Mouse (Mus musculus) heart, embryonic 16.5 days (tissue): ENCODE results near the gene Gab2. TPM values are rescaled to one million over a fixed set of nuclear protein-coding genes. Genes with fewer than 3 reads are reported as not detected.

Experiments
- ATAC-seq: fragments of 200-750 bp; cut with Nextera tagmentation; replicated peaks from 2 replicates; pipeline ENCODE4 v1.8.0; 2017; ENCODE audit warnings: moderate number of reproducible peaks; ENCODE audit not compliant: insufficient read depth, low FRiP score; ENCODE audit errors: extremely low read depth
- H3K27ac ChIP-seq: fragments of 300-500 bp; sonication (generic); 2 replicates; pipeline ENCODE4 v1.5.1; 2014; ENCODE audit warnings: mild to moderate bottlenecking, low read length, control low read depth, moderate library complexity
- H3K27me3 ChIP-seq: fragments of 300-500 bp; sonication (generic); 2 replicates; pipeline ENCODE4 v1.6.1; 2014; ENCODE audit warnings: low read length, mixed read lengths; ENCODE audit not compliant: control insufficient read depth, insufficient read depth
- H3K36me3 ChIP-seq: fragments of 300-500 bp; sonication (generic); 2 replicates; pipeline ENCODE4 v1.6.1; 2014; ENCODE audit not compliant: control insufficient read depth, insufficient read depth
- H3K4me1 ChIP-seq: fragments of 300-500 bp; sonication (generic); 2 replicates; pipeline ENCODE4 v1.6.1; 2014; ENCODE audit warnings: low read length, mixed read lengths; ENCODE audit not compliant: control insufficient read depth, insufficient read depth
- H3K4me2 ChIP-seq: fragments of 300-500 bp; sonication (generic); 2 replicates; pipeline ENCODE4 v1.6.1; 2014; ENCODE audit warnings: low read depth, mild to moderate bottlenecking, control low read depth, low read length
- H3K4me3 ChIP-seq: fragments of 300-500 bp; sonication (generic); 2 replicates; pipeline ENCODE4 v1.5.1; 2014; ENCODE audit warnings: mild to moderate bottlenecking, control low read depth, low read length
- H3K9ac ChIP-seq: fragments of 300-500 bp; sonication (generic); 2 replicates; pipeline ENCODE4 v1.6.1; 2014; ENCODE audit warnings: low read length, control low read depth
- H3K9me3 ChIP-seq: fragments of 300-500 bp; sonication (generic); replicated peaks from 2 replicates; pipeline ENCODE4 v1.6.1; 2016; ENCODE audit warnings: low read length; ENCODE audit not compliant: control insufficient read depth
- WGBS: fragments of 180-500 bp; shearing (Covaris S2); extraction: QIAGEN DNeasy Blood & Tissue Kit; methylation state at CpG from one replicate; pipeline ENCODE4 v1.1.7; 2014; 5-methylcytosine and 5-hydroxymethylcytosine counted together
- polyA plus RNA-seq: library from polyadenylated mRNA; unstranded; fragments of >200 nt; fragmentation: Nextera tagmentation; extraction: Ambion mirVana; gene quantifications from 2 replicates; pipeline ENCODE4 v1.2.1, GENCODE M21; 2015

Gab2 gene
- polyA plus RNA-seq, 1 experiment from 2014 or later = 6.6 TPM

DNA sequence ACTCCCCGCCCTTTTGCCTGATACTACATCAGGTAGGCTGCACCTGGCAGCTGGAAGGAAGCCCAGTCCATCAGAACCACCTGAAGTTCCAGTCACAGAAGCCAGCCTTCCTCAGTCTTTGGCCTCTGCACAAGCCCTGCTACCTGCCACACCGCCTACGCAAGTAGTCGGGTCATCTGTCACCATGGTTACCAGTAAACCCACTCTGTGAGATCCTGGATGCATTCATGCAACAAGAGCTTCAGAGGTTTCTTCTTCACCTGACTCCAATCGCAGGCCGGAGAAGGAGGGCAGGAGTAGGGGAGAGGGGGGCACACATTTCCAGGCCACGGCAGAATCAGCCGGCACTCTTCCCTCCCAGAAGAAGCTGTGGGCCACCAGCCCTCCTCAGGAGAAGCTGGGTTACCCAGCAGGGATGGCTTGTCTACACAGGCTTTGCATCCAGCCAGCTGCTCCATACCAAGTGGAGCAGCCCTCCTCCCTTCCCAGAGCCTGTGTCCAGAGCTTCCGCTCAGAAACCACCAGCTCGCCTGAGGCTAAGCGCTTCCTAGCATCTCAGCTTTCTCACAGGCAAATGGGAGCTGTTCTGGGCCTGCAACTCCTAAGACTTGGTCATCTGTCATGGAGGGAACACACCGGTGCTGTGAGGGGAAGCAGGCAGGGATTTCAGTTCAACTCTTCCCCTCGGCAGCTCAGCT is 247.7 kb downstream of the Gab2 start:
- Histone ChIP-seq H3K4me3 (no peak overlapping the region), H3K4me1 (peaks cover 11% of the 10 kb centered on the region), H3K36me3 (no peaks in the 10 kb centered on the region), H3K4me2 (no peak overlapping the region), H3K9ac (no peak overlapping the region), H3K9me3 (no peaks in the 10 kb centered on the region), H3K27me3 (peaks cover 31% of the 10 kb centered on the region), H3K27ac (no peak overlapping the region)
- no peak for ATAC-seq
- 85% methylated on average over 13 of the region's 13 CpGs for WGBS

DNA sequence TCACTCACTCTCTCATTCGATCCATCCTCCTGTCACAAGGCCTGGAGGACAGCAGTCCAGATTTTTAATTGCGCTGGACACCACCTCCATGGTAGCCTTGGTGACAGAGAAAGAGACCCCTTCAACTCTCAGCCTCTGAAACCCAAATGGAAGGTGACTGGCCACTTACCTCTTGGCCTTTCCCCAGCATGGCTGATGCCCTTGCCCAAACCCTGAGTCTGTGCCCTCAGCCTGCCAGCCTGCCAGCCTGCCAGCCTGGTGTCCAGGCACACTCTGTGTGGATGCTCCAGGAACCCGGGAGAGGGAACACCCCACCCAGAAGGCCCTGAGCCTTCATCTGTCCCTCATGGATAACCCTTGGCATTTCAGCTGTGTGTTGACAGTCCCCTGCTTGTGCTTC is 248.3 kb downstream of the Gab2 start:
- H3K9ac ChIP-seq = no peak overlapping the region
- no peak overlapping the region for H3K4me2 ChIP-seq
- no peak for ATAC-seq
- no peak overlapping the region for H3K27ac ChIP-seq
- no peaks in the 10 kb centered on the region for H3K9me3 ChIP-seq
- H3K36me3 ChIP-seq = no peaks in the 10 kb centered on the region
- H3K4me1 ChIP-seq = peaks cover 11% of the 10 kb centered on the region
- H3K27me3 ChIP-seq = peaks cover 25% of the 10 kb centered on the region
- 79% methylated on average over 3 of the region's 3 CpGs for WGBS
- no peak overlapping the region for H3K4me3 ChIP-seq

DNA sequence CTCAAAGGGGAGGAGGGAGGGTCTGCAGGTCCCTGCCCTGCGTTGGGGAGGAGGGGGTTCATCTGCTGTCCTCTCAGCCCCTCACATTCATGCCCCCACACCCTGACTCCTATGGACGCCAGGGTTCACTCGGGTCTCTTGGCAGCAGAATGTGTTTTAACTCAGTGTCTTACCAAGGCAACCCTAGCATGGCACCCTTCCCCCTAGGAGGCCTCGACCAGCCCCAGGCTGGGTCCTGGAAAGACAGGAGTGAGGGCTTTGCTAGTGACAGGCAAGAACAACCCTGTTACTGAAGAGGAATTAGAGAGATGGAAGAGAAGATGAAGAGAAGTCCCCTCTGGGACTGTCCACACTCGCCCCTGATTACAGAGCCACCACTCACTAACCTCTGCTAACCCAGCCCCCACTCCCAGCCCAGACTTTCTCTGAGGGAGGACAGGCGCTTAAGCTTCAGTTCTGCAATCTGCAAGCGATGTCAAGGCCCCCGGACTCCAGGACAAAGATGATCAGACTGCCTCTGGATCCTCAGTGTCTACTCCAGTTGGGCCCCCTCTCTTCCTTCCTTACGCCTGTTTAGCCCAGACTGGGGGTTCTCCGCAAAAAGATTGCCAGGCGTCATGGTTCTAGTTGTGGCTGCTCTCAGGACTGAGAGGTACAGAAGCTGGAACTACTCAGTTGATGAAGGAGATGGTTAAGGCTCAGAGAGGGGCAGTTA is 249.7 kb downstream of the Gab2 start:
- Histone ChIP-seq H3K4me2 (peak overlapping the region; percentile 91), H3K27ac (no peak overlapping the region), H3K27me3 (peaks cover 11% of the 10 kb centered on the region), H3K36me3 (no peaks in the 10 kb centered on the region), H3K4me1 (peaks cover 8% of the 10 kb centered on the region), H3K9me3 (no peaks in the 10 kb centered on the region), H3K4me3 (peak overlapping the region; percentile 89), H3K9ac (peak overlapping the region; percentile 80)
- 55% methylated on average over 11 of the region's 11 CpGs for WGBS
- no peak for ATAC-seq

GRCm38 (mm10) chr7:97331726-97332666 is 250.6 kb downstream of the Gab2 start, which contains the start of the genes Usp35 and Kctd21:
Usp35 (minus strand) TSS chr7:97332020.
Kctd21 (plus strand) TSS chr7:97332327.
- Histone ChIP-seq H3K4me3 (peak within 1 kb of the TSS; percentile 89), H3K4me1 (peaks cover 8% of the 10 kb centered on the region), H3K9ac (peak within 1 kb of the TSS; percentile 86), H3K27ac (0 out of 2 replicates have a peak within 1 kb of the TSS, but pooled peaks have one; percentile 4), H3K27me3 (peaks cover 2% of the 10 kb centered on the region; the same call in 1 of the 2 replicates), H3K9me3 (no peaks in the 10 kb centered on the region), H3K36me3 (no peaks in the 10 kb centered on the region), H3K4me2 (peak within 1 kb of the TSS; percentile 91)
- WGBS = under 1% methylated on average over 65 of the region's 68 CpGs
- peak; percentile 99 for ATAC-seq

DNA sequence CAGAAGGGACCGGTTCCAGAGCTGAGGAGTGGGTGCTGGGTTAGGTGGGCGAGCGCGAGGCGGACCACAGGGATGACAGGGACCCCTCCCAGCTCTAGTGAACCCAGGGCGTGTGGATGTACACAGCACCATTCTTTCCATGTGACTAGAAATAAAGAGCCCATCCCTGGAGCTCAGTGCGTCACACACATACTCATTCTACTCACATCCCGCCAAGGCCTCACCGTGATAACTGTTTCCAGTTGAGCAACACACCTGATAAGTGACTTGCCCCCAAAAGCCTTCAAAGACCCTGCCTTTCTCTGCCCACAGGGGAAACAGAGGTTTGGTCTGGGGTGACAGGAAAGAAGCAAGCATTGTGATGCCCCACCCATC is 251.3 kb downstream of the Gab2 start:
- H3K4me2 ChIP-seq = peak overlapping the region; percentile 85
- peaks cover 8% of the 10 kb centered on the region for H3K4me1 ChIP-seq
- H3K9me3 ChIP-seq = no peaks in the 10 kb centered on the region
- H3K4me3 ChIP-seq = peak overlapping the region; percentile 89
- H3K27ac ChIP-seq = no peak overlapping the region
- ATAC-seq = no peak
- no peaks in the 10 kb centered on the region for H3K36me3 ChIP-seq
- H3K9ac ChIP-seq = peak overlapping the region; percentile 86
- H3K27me3 ChIP-seq = no peaks in the 10 kb centered on the region
- 5% methylated on average over 9 of the region's 9 CpGs for WGBS

- H3K9ac ChIP-seq = no peak overlapping the region
- no peak for ATAC-seq
- no peaks in the 10 kb centered on the region for H3K36me3 ChIP-seq
- 58% methylated on average over 6 of the region's 6 CpGs for WGBS
- no peak overlapping the region for H3K4me3 ChIP-seq
- no peak overlapping the region for H3K27ac ChIP-seq
- peak overlapping the region; percentile 85; the same call in 1 of the 2 replicates for H3K4me2 ChIP-seq
- H3K4me1 ChIP-seq = peaks cover 8% of the 10 kb centered on the region
- no peaks in the 10 kb centered on the region for H3K27me3 ChIP-seq
- no peaks in the 10 kb centered on the region for H3K9me3 ChIP-seq
Measured at GRCm38 (mm10) chr7:97333113-97333898, 251.9 kb downstream of the Gab2 start.

DNA sequence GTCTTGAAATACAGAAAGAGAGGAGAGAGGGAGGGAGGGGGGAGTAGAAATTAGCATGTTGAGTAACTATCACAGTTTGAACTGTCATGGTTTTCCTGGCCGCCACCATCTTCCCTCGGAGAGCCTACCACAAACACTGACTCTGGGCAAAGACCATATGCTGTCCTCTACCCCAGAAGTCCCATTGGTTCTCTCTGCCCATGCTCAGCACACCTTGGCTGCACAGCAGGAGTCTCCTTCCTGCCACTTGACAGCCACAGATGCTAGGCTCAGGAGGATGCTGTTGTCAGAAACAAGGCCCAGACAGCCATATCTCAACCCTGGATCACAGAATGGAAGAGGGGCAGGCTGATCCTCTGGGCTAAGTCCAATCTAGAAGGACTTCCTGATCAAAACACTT is 253.0 kb downstream of the Gab2 start:
- Histone ChIP-seq H3K4me1 (peaks cover 8% of the 10 kb centered on the region), H3K4me2 (no peak overlapping the region)
- WGBS = 86% methylated on average over 2 of the region's 2 CpGs

GRCm38 (mm10) chr7:97336678-97337077 is 255.3 kb downstream of the Gab2 start:
- Histone ChIP-seq H3K9ac (no peak overlapping the region), H3K4me1 (peaks cover 3% of the 10 kb centered on the region; the same call in 1 of the 2 replicates), H3K4me3 (no peak overlapping the region), H3K27ac (no peak overlapping the region), H3K36me3 (no peaks in the 10 kb centered on the region), H3K9me3 (no peaks in the 10 kb centered on the region), H3K27me3 (no peaks in the 10 kb centered on the region), H3K4me2 (no peak overlapping the region)
- WGBS = 64% methylated on average over 1 of the region's 1 CpGs
- ATAC-seq = no peak

More for the DNA sequence above, 253.0 kb downstream of the Gab2 start:
- Histone ChIP-seq H3K9me3 (no peaks in the 10 kb centered on the region), H3K36me3 (no peaks in the 10 kb centered on the region), H3K27me3 (no peaks in the 10 kb centered on the region), H3K9ac (no peak overlapping the region), H3K27ac (no peak overlapping the region), H3K4me3 (no peak overlapping the region)
- ATAC-seq = no peak
